Mouse (Mus musculus): ENCODE data around the gene Hist1h4c.

GRCm38 (mm10) chr13:23683755-23684281 lies 14.4 kb downstream of the Hist1h4c start, which contains the start of the genes Hist1h2ac and Hist1h2bc:
- TF ChIP-seq CTCF (IDR thresholded peaks at IDR 0.05; ENCODE audit: low read depth, low read length) (no peak), POLR2AphosphoS5 (IDR thresholded peaks at IDR 0.05; ENCODE audit: insufficient replicate concordance, low read depth, low read length) (peak; percentile 20)
